Mouse (Mus musculus): ENCODE data around the gene Pak4.

- no peak for TF ChIP-seq POLR2A (IDR thresholded peaks at IDR 0.05; ENCODE audit: insufficient read depth, low read depth, low read length)
- no peak for TF ChIP-seq CTCF (IDR thresholded peaks at IDR 0.05; ENCODE audit: insufficient read depth, low read depth, low read length)
These were observed 1.3 kb downstream of the Pak4 start for GRCm38 (mm10) chr7:28596436-28597276.
